In the genomic region with DNA sequence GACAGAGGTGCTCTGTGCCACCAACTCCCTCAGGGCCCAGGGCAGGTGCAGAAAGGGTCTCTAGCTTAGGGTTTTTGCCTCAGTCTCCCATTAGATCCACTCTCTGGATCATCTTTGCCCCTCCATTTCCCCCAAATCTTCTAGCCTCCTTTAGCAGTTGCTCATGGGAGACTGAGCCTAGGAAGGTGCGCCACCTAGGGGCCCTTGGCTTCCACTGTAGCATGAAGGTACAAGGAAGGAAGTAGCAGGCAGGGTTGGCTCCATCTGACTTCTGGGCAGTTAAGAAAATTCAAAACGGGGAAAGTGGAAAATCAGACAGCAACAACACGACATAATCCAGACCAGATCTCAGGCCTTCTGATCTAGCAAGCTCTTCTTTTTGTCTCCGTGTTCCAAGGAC, we compare ENCODE assay signal across 8 mouse cellular contexts. TPM values are rescaled to one million over a fixed set of nuclear protein-coding genes. Genes with fewer than 3 reads are reported as not detected.
DNase-seq lines count a peak whose midpoint lies in the region; ATAC-seq and TF ChIP-seq lines count a peak whose summit lies in the region.

No protein-coding gene starts in this region.

- H3K27ac ChIP-seq in thymus, adult 2 months (ENCODE audit: control insufficient read depth, insufficient read depth, low read length) = no peak overlapping the region
- peak overlapping the region; percentile 48; the same call in 1 of the 2 replicates for H3K27ac ChIP-seq in forebrain, embryonic 10.5 days
- no peak overlapping the region for H3K27ac ChIP-seq in limb, embryonic 12.5 days

- 10% methylated on average over 4 of the region's 4 CpGs for WGBS in thymus, adult 2 months
- 6% methylated on average over 4 of the region's 4 CpGs for WGBS in forebrain, embryonic 10.5 days
- WGBS in limb, embryonic 12.5 days = 7% methylated on average over 4 of the region's 4 CpGs

- no peak overlapping the region for H3K4me2 ChIP-seq in limb, embryonic 12.5 days

- no peak overlapping the region for H3K9ac ChIP-seq in limb, embryonic 12.5 days (replicated peaks)

- peak; percentile 57 for DNase-seq in thymus, adult 2 months
- DNase-seq in thymus, adult 18-20 months = no peak
- DNase-seq in c-Kit-negative CD71-positive TER-119-positive erythroid progenitor cells, embryonic 14.5 days (ENCODE audit: low read depth, low spot score) = peak; percentile 4
- DNase-seq in forebrain, embryonic 10.5 days (ENCODE audit: extremely low spot score, low spot score) = peak; percentile 62
- DNase-seq in induced T-regulatory cell, adult 2 months (ENCODE audit: low read depth) = peak; percentile 46
- peak; percentile 74 to 77 for DNase-seq in right cerebral cortex, adult 2 months (ENCODE audit: low spot score in 2 of 2)

- ATAC-seq in limb, embryonic 12.5 days (ENCODE audit: insufficient number of reproducible peaks, insufficient read depth, low FRiP score, low TSS enrichment, low read depth) = 0 out of 2 replicates have a peak, but pooled peaks have one; percentile 28
- no peak for ATAC-seq in monocyte, adult 5-6 weeks (replicated peaks; ENCODE audit: insufficient number of reproducible peaks, low FRiP score, low TSS enrichment, poor library complexity, severe bottlenecking)

- no peaks in the 10 kb centered on the region for H3K27me3 ChIP-seq in thymus, adult 2 months (ENCODE audit: control insufficient read depth, insufficient read depth, low read length)
- H3K27me3 ChIP-seq in forebrain, embryonic 10.5 days (ENCODE audit: poor library complexity, severe bottlenecking) = peaks cover 82% of the 10 kb centered on the region
- peaks cover 19% of the 10 kb centered on the region for H3K27me3 ChIP-seq in limb, embryonic 12.5 days

- no peaks in the 10 kb centered on the region for H3K4me1 ChIP-seq in thymus, adult 2 months (replicated peaks; ENCODE audit: control insufficient read depth, insufficient read depth, low read length)
- peaks cover 53% of the 10 kb centered on the region for H3K4me1 ChIP-seq in forebrain, embryonic 10.5 days
- peaks cover 11% of the 10 kb centered on the region for H3K4me1 ChIP-seq in limb, embryonic 12.5 days (replicated peaks)

- TF ChIP-seq POLR2A in thymus, adult 2 months (IDR thresholded peaks at IDR 0.05; ENCODE audit: control insufficient read depth, extremely low read depth, insufficient read depth, low read length, poor library complexity) = no peak

- TF ChIP-seq CTCF in thymus, adult 2 months (IDR thresholded peaks at IDR 0.05; ENCODE audit: borderline replicate concordance, control insufficient read depth, extremely low read depth, insufficient read depth, low read length, poor library complexity) = peak; percentile 53; the same call in 1 of the 2 replicates

- H3K36me3 ChIP-seq in thymus, adult 2 months (ENCODE audit: control insufficient read depth, insufficient read depth, low read length) = no peaks in the 10 kb centered on the region
- H3K36me3 ChIP-seq in forebrain, embryonic 10.5 days (replicated peaks) = no peaks in the 10 kb centered on the region
- H3K36me3 ChIP-seq in limb, embryonic 12.5 days = no peaks in the 10 kb centered on the region

- H3K9me3 ChIP-seq in forebrain, embryonic 10.5 days = no peaks in the 10 kb centered on the region
- H3K9me3 ChIP-seq in limb, embryonic 12.5 days = no peaks in the 10 kb centered on the region

- H3K4me3 ChIP-seq in thymus, adult 2 months (ENCODE audit: control insufficient read depth, insufficient read depth, low read length) = no peak overlapping the region
- H3K4me3 ChIP-seq in forebrain, embryonic 10.5 days = no peak overlapping the region
- H3K4me3 ChIP-seq in limb, embryonic 12.5 days (replicated peaks) = no peak overlapping the region

RNA-seq across cellular contexts. Expression of gene Scmh1, which starts 36.4 kb away (rescaled TPM):
- polyA plus RNA-seq in thymus, adult 2 months (2012; rRNA removed) = 41.7 and 48.3 TPM in 2 replicates
- 31.0 and 31.4 TPM in 2 replicates for polyA plus RNA-seq in forebrain, embryonic 10.5 days (2016; fragmentation: Nextera tagmentation; extraction: Ambion mirVana)
- polyA plus RNA-seq in limb, embryonic 12.5 days (2016; fragmentation: Nextera tagmentation; extraction: Ambion mirVana) = 41.4 and 42.7 TPM in 2 replicates
- 7.2 to 17.6 TPM (median 8.5 TPM) in 3 replicates for total RNA-seq in monocyte, adult 5-6 weeks (2017)

Comparison
In these comparisons a context has a peak if more than half of its experiments do, and no peak if none do; other contexts are left out.
1. DNase-seq: peak in thymus, adult 2 months (single experiment), c-Kit-negative CD71-positive TER-119-positive erythroid progenitor cells, embryonic 14.5 days (single experiment), forebrain, embryonic 10.5 days (single experiment), induced T-regulatory cell, adult 2 months (single experiment) and right cerebral cortex, adult 2 months (2 of 2); none in thymus, adult 18-20 months (0 of 2).